Mouse (Mus musculus) midbrain, postnatal 0 days (tissue): Measurements from ENCODE around the gene Lsm12. TPM values are rescaled to one million over a fixed set of nuclear protein-coding genes. Genes with fewer than 3 reads are reported as not detected.

Experiments used
- ATAC-seq: fragments of 200-750 bp; cut with Nextera tagmentation; 2 replicates; pipeline ENCODE4 v1.8.0; 2017; ENCODE audit warnings: moderate number of reproducible peaks, mild to moderate bottlenecking, moderate TSS enrichment, moderate library complexity; ENCODE audit not compliant: low FRiP score
- DNase-seq: peaks from one replicate; pipeline ENCODE4 v3.0.0-alpha.2; 2015; ENCODE audit warnings: low spot score
- H3K27ac ChIP-seq: fragments of 300-500 bp; sonication (generic); 2 replicates; pipeline ENCODE4 v1.5.1; 2014; ENCODE audit warnings: low read depth, mild to moderate bottlenecking, low read length, mixed read lengths
- H3K27me3 ChIP-seq: fragments of 300-500 bp; sonication (generic); 2 replicates; pipeline ENCODE4 v1.6.1; 2014; ENCODE audit warnings: low read length, control low read depth, mixed read lengths; ENCODE audit not compliant: insufficient read depth
- H3K36me3 ChIP-seq: fragments of 300-500 bp; sonication (generic); 2 replicates; pipeline ENCODE4 v1.6.1; 2014; ENCODE audit warnings: low read length, control low read depth, mixed read lengths; ENCODE audit not compliant: insufficient read depth
- H3K4me1 ChIP-seq: fragments of 300-500 bp; sonication (generic); 2 replicates; pipeline ENCODE4 v1.6.1; 2014; ENCODE audit warnings: mild to moderate bottlenecking, control low read depth, antibody characterized with exemption, low read length, mixed read lengths; ENCODE audit not compliant: insufficient read depth
- H3K4me2 ChIP-seq: fragments of 300-500 bp; sonication (generic); 2 replicates; pipeline ENCODE4 v1.6.1; 2014; ENCODE audit warnings: low read depth, mild to moderate bottlenecking, low read length, mixed read lengths; ENCODE audit not compliant: poor library complexity, severe bottlenecking
- H3K4me3 ChIP-seq: fragments of 300-500 bp; sonication (generic); 2 replicates; pipeline ENCODE4 v1.5.1; 2014; ENCODE audit warnings: low read depth, mild to moderate bottlenecking, low read length, moderate library complexity
- H3K9ac ChIP-seq: fragments of 300-500 bp; sonication (generic); replicated peaks from 2 replicates; pipeline ENCODE4 v1.6.1; 2014; ENCODE audit warnings: mild to moderate bottlenecking, low read length, moderate library complexity, mixed read lengths; ENCODE audit not compliant: poor library complexity, severe bottlenecking
- H3K9me3 ChIP-seq: fragments of 300-500 bp; sonication (generic); 2 replicates; pipeline ENCODE4 v1.6.1; 2016; ENCODE audit warnings: low read length, control low read depth
- CTCF ChIP-seq: IDR thresholded peaks from 2 replicates; pipeline ENCODE4 v1.5.1; 2016; ENCODE audit warnings: antibody characterized with exemption, mild to moderate bottlenecking
- WGBS: fragments of 180-500 bp; shearing (Covaris S2); extraction: QIAGEN DNeasy Blood & Tissue Kit; methylation state at CpG from one replicate; pipeline ENCODE4 v1.1.7; 2014; 5-methylcytosine and 5-hydroxymethylcytosine counted together
- polyA plus RNA-seq: library from polyadenylated mRNA; unstranded; fragments of >200 nt; fragmentation: Nextera tagmentation; extraction: Ambion mirVana; gene quantifications from 2 replicates; pipeline ENCODE4 v1.2.1, GENCODE M21; 2015
- total RNA-seq: library from RNA; depleted of rRNA; stranded (reverse); fragments of >200 nt; gene quantifications from 2 replicates; pipeline ENCODE4 v1.2.3, GENCODE M21; 2014

The Lsm12 gene
- total and polyA plus RNA-seq, 2 experiments from 2014 or later: 77.7 to 147 TPM

GRCm38 (mm10) chr11:102186235-102186634 lies 1.1 kb upstream of the Lsm12 start:
- no peaks in the 10 kb centered on the region for H3K9me3 ChIP-seq
- 96% methylated on average over 1 of the region's 1 CpGs for WGBS
- no peak for TF ChIP-seq CTCF
- H3K9ac ChIP-seq: no peak overlapping the region
- no peak for ATAC-seq
- peaks cover 16% of the 10 kb centered on the region for H3K4me1 ChIP-seq
- H3K27ac ChIP-seq: no peak overlapping the region
- H3K4me3 ChIP-seq: no peak overlapping the region
- peaks cover 8% of the 10 kb centered on the region; the same call in 1 of the 2 replicates for H3K36me3 ChIP-seq
- no peak overlapping the region for H3K4me2 ChIP-seq
- no peaks in the 10 kb centered on the region for H3K27me3 ChIP-seq
- DNase-seq: no peak

- DNase-seq (no peak), ATAC-seq (no peak)
- Histone ChIP-seq H3K4me2 (peak overlapping the region; percentile 72), H3K27me3 (no peaks in the 10 kb centered on the region), H3K4me3 (peak overlapping the region; percentile 86), H3K4me1 (peaks cover 11% of the 10 kb centered on the region), H3K27ac (peak overlapping the region; percentile 95), H3K36me3 (peaks cover 9% of the 10 kb centered on the region; the same call in 1 of the 2 replicates), H3K9me3 (no peaks in the 10 kb centered on the region), H3K9ac (peak overlapping the region; percentile 92)
- 52% methylated on average over 3 of the region's 3 CpGs for WGBS
- no peak for TF ChIP-seq CTCF
Measured at GRCm38 (mm10) chr11:102185677-102186076, 581 bp upstream of the Lsm12 start.

GRCm38 (mm10) chr11:102184253-102184645 lies 847 bp downstream of the Lsm12 start:
- no peak for TF ChIP-seq CTCF
- no peaks in the 10 kb centered on the region for H3K9me3 ChIP-seq
- no peak for ATAC-seq
- no peaks in the 10 kb centered on the region for H3K27me3 ChIP-seq
- 3% methylated on average over 7 of the region's 7 CpGs for WGBS
- H3K4me3 ChIP-seq: peak overlapping the region; percentile 86
- no peak for DNase-seq
- peak overlapping the region; percentile 72 for H3K4me2 ChIP-seq
- peak overlapping the region; percentile 92 for H3K9ac ChIP-seq
- H3K36me3 ChIP-seq: peaks cover 9% of the 10 kb centered on the region; the same call in 1 of the 2 replicates
- H3K4me1 ChIP-seq: 0 out of 2 replicates have a peak, but pooled peaks cover 7% of the 10 kb centered on the region
- H3K27ac ChIP-seq: peak overlapping the region; percentile 95

- no peak overlapping the region for H3K27ac ChIP-seq
- no peak overlapping the region for H3K4me2 ChIP-seq
- no peaks in the 10 kb centered on the region for H3K9me3 ChIP-seq
- no peak for TF ChIP-seq CTCF
- no peak overlapping the region for H3K9ac ChIP-seq
- H3K27me3 ChIP-seq: no peaks in the 10 kb centered on the region
- DNase-seq (no peak), ATAC-seq (no peak)
- H3K4me3 ChIP-seq: no peak overlapping the region
- H3K36me3 ChIP-seq: peaks cover 26% of the 10 kb centered on the region; the same call in 1 of the 2 replicates
- 0 out of 2 replicates have a peak, but pooled peaks cover 3% of the 10 kb centered on the region for H3K4me1 ChIP-seq
Measured at GRCm38 (mm10) chr11:102179836-102180235, 5.3 kb downstream of the Lsm12 start.

GRCm38 (mm10) chr11:102168689-102169088 lies 16.4 kb downstream of the Lsm12 start:
- ATAC-seq: no peak
- H3K4me3 ChIP-seq: no peak overlapping the region
- H3K9ac ChIP-seq: no peak overlapping the region
- no peaks in the 10 kb centered on the region for H3K4me1 ChIP-seq
- DNase-seq: no peak
- H3K27ac ChIP-seq: no peak overlapping the region
- H3K27me3 ChIP-seq: no peaks in the 10 kb centered on the region
- no peaks in the 10 kb centered on the region for H3K9me3 ChIP-seq
- peaks cover 36% of the 10 kb centered on the region for H3K36me3 ChIP-seq
- H3K4me2 ChIP-seq: no peak overlapping the region
- TF ChIP-seq CTCF: no peak
- WGBS: 89% methylated on average over 5 of the region's 5 CpGs

- 91% methylated on average over 5 of the region's 5 CpGs for WGBS
- Histone ChIP-seq H3K9me3 (no peaks in the 10 kb centered on the region), H3K27ac (no peak overlapping the region), H3K27me3 (no peaks in the 10 kb centered on the region), H3K4me2 (no peak overlapping the region), H3K4me1 (no peaks in the 10 kb centered on the region), H3K9ac (no peak overlapping the region), H3K4me3 (no peak overlapping the region), H3K36me3 (peaks cover 45% of the 10 kb centered on the region)
- DNase-seq: no peak
- no peak for TF ChIP-seq CTCF
- no peak for ATAC-seq
Measured at GRCm38 (mm10) chr11:102167539-102167938, 17.6 kb downstream of the Lsm12 start.
